Mouse (Mus musculus): ENCODE data around the gene Slc39a11. TPM values are rescaled to one million over a fixed set of nuclear protein-coding genes. Genes with fewer than 3 reads are reported as not detected.

Gene Slc39a11
- total and polyA plus RNA-seq, 3 experiments: 5.0 to 9.9 (median 5.3) TPM

DNA sequence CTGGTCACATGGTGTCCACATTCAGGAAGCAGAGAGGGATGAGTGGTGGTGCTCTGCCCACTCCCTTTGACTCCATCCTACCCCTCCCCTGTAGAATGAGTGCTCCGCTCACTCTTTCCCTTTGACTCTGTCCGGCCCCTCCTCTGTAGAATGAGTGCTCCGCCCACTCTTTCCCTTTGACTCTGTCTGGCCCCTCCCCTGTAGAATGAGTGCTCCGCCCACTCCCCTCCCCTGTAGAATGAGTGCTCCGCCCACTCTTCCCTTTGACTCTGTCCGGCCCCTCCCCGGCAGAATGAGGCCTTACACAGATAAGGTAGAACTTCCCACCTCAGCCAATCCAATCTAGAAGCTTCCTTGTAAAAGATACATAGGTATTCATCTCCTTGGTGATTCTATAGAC lies 137.7 kb downstream of the Slc39a11 start:
- Histone ChIP-seq H3K27me3 (ENCODE audit: insufficient read depth, low read length) (no peaks in the 10 kb centered on the region), H3K4me1 (ENCODE audit: insufficient read depth, low read depth, low read length) (0 out of 2 replicates have a peak, but pooled peaks cover 2% of the 10 kb centered on the region), H3K9me3 (replicated peaks) (peaks cover 42% of the 10 kb centered on the region), H3K4me3 (ENCODE audit: low read depth, low read length) (no peak overlapping the region), H3K36me3 (replicated peaks) (peaks cover 28% of the 10 kb centered on the region)
- no peak for ATAC-seq (ENCODE audit: extremely low read depth, insufficient number of reproducible peaks, low FRiP score, poor library complexity, severe bottlenecking)
- TF ChIP-seq TAL1 (conservative IDR thresholded peaks at IDR 0.05; ENCODE audit: low read depth, low read length): no peak
- TF ChIP-seq CTCF (IDR thresholded peaks at IDR 0.05; ENCODE audit: low read depth, low read length): no peak
- no peak for TF ChIP-seq GATA1 (IDR thresholded peaks at IDR 0.05; ENCODE audit: borderline replicate concordance, low read length)
- no peak for TF ChIP-seq GATA2 (IDR thresholded peaks at IDR 0.05; ENCODE audit: borderline replicate concordance, low read depth, low read length)
- TF ChIP-seq POLR2AphosphoS5 (IDR thresholded peaks at IDR 0.05; ENCODE audit: insufficient replicate concordance, low read depth, low read length): no peak
- DNase-seq (ENCODE audit: low spot score): no peak

DNA sequence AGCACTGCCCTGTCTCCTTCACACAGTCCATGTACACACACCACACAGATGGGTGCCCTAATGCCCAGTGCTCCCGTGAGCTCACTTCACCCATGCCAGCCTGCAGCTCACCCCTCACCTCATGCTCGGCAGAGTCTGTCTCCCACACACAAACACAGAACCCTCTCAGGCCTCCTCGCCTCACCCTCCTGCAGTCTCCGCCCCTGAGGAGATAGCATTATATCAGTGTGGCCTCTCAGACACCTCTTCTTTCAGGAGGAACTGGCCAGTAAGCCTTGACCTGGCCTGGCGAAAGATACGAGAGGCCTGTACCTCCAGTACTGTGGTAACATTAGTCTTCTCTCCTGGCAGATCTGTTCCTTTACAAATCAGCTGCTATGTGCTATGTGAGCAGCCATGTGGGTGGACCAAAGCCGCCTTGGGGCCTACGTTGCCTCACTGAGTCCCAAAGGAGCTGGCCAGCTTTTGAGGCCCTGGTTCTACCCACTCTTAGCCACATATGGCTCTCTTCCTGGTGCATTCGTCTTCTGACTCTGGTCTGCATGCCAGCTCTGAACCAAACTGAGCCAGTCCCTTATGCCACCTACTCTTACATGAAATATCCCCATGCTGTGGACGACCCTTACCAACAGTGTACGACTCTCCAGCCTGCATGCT lies 138.8 kb downstream of the Slc39a11 start:
- Histone ChIP-seq H3K4me3 (ENCODE audit: low read depth, low read length) (no peak overlapping the region), H3K36me3 (replicated peaks) (peaks cover 19% of the 10 kb centered on the region), H3K27me3 (ENCODE audit: insufficient read depth, low read length) (no peaks in the 10 kb centered on the region), H3K9me3 (replicated peaks) (peaks cover 37% of the 10 kb centered on the region), H3K4me1 (ENCODE audit: insufficient read depth, low read depth, low read length) (0 out of 2 replicates have a peak, but pooled peaks cover 2% of the 10 kb centered on the region)
- TF ChIP-seq POLR2AphosphoS5 (IDR thresholded peaks at IDR 0.05; ENCODE audit: insufficient replicate concordance, low read depth, low read length) (no peak), TAL1 (conservative IDR thresholded peaks at IDR 0.05; ENCODE audit: low read depth, low read length) (no peak), GATA1 (IDR thresholded peaks at IDR 0.05; ENCODE audit: borderline replicate concordance, low read length) (no peak), GATA2 (IDR thresholded peaks at IDR 0.05; ENCODE audit: borderline replicate concordance, low read depth, low read length) (no peak), CTCF (IDR thresholded peaks at IDR 0.05; ENCODE audit: low read depth, low read length) (no peak)
- ATAC-seq (ENCODE audit: extremely low read depth, insufficient number of reproducible peaks, low FRiP score, poor library complexity, severe bottlenecking) (no peak), DNase-seq (ENCODE audit: low spot score) (no peak)

DNA sequence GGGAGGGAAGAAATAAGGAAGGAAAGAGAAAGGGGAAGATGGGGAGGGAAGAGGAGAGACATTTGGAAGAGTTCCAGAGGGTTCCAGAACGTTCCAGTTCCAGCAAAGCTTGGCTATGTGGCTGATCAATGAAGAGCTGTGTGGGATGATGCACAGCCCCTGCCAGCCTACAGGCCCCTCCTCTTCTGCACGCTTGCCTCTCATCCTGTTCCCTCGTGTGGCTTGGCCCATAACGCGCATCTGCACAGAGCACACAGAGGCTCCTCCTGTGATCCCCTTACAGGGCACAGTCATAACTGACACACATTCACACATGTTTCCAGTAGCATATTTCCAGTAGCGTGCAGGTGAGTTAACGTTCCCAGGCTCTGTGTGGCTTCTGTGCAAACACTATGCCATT lies 139.6 kb downstream of the Slc39a11 start:
- peaks cover 37% of the 10 kb centered on the region for H3K9me3 ChIP-seq (replicated peaks)
- no peak overlapping the region for H3K4me3 ChIP-seq (ENCODE audit: low read depth, low read length)
- H3K4me1 ChIP-seq (ENCODE audit: insufficient read depth, low read depth, low read length): 0 out of 2 replicates have a peak, but pooled peaks cover 4% of the 10 kb centered on the region
- no peaks in the 10 kb centered on the region for H3K27me3 ChIP-seq (ENCODE audit: insufficient read depth, low read length)
- TF ChIP-seq CTCF (IDR thresholded peaks at IDR 0.05; ENCODE audit: low read depth, low read length): no peak
- TF ChIP-seq TAL1 (conservative IDR thresholded peaks at IDR 0.05; ENCODE audit: low read depth, low read length): no peak
- TF ChIP-seq GATA1 (IDR thresholded peaks at IDR 0.05; ENCODE audit: borderline replicate concordance, low read length): no peak
- ATAC-seq (ENCODE audit: extremely low read depth, insufficient number of reproducible peaks, low FRiP score, poor library complexity, severe bottlenecking) (no peak), DNase-seq (ENCODE audit: low spot score) (no peak)
- H3K36me3 ChIP-seq (replicated peaks): peaks cover 16% of the 10 kb centered on the region

DNA sequence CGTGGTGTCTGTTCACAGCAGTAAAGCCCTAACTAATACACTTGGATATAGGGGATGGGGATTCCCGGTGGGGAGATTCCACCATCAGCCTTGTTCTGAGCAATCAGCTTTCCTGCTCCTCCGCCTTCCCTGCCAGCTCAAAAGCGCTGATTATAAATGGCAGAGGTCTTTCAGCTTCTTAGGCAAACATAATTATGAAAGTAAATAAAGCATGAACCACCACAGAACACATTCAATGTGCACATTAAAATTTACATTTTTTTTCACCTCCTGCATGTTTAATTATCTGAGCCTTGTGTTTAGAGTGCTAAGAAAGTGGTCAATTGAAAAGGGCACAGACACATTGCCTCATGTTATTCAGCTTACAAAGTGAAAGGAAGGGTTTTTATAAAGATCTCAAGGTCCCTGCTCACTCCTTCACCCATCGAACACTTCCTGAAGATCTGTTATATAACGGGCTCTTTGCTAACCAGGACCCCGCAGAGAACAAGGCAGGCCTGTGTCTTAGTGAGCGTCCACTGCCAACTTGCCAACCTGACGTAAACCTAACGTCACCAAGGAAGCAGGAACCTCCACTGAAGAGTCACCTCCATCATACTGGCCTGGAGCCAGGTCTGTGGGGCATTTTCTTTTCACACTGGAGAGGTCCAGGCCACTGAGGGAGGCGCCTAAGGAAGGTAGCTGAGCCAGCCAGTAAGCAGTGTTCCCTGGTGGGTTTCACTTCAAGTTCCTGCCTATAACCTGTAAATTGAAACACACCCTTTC lies 142.0 kb downstream of the Slc39a11 start:
- Histone ChIP-seq H3K9me3 (replicated peaks) (peaks cover 32% of the 10 kb centered on the region), H3K27me3 (ENCODE audit: insufficient read depth, low read length) (no peaks in the 10 kb centered on the region), H3K36me3 (replicated peaks) (peaks cover 18% of the 10 kb centered on the region), H3K4me3 (ENCODE audit: low read depth, low read length) (no peak overlapping the region), H3K4me1 (ENCODE audit: insufficient read depth, low read depth, low read length) (0 out of 2 replicates have a peak, but pooled peaks cover 4% of the 10 kb centered on the region)
- ATAC-seq (ENCODE audit: extremely low read depth, insufficient number of reproducible peaks, low FRiP score, poor library complexity, severe bottlenecking): no peak
- DNase-seq (ENCODE audit: low spot score): no peak
- TF ChIP-seq POLR2AphosphoS5 (IDR thresholded peaks at IDR 0.05; ENCODE audit: insufficient replicate concordance, low read depth, low read length): no peak

DNA sequence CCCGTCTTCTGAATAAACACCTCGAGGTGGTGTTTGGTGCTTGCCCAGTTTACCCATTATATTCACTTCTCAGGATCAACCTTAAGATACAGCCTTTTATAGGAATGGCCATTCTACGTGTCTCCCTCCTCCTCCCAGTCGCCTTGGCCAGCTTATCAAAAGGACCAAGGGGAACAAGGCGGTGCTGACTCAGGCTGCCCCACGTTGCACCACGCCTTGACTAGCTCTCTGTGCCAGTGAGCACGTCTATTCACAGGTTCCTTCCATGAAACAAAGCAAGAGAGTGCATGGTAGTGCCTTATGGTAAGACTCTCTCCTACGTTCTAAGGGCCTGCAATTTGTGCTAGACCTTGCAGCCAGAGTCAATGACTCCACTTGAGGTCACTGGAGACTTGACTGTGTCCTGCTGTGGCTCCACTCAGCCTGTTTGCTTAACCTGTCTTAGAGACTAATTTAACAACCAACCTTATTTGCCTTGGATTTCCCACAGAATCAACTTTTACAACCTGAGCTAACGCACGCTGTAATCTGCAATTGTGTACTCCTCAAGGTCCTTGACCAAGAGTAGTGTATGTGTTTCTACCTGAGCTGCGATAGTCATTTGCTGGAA lies 144.2 kb downstream of the Slc39a11 start:
- Histone ChIP-seq H3K9me3 (replicated peaks) (peaks cover 23% of the 10 kb centered on the region), H3K4me3 (ENCODE audit: low read depth, low read length) (no peak overlapping the region), H3K27me3 (ENCODE audit: insufficient read depth, low read length) (no peaks in the 10 kb centered on the region), H3K4me1 (ENCODE audit: insufficient read depth, low read depth, low read length) (0 out of 2 replicates have a peak, but pooled peaks cover 2% of the 10 kb centered on the region), H3K36me3 (replicated peaks) (peaks cover 22% of the 10 kb centered on the region)
- TF ChIP-seq TAL1 (conservative IDR thresholded peaks at IDR 0.05; ENCODE audit: low read depth, low read length) (no peak), GATA1 (IDR thresholded peaks at IDR 0.05; ENCODE audit: borderline replicate concordance, low read length) (no peak), POLR2AphosphoS5 (IDR thresholded peaks at IDR 0.05; ENCODE audit: insufficient replicate concordance, low read depth, low read length) (no peak), CTCF (IDR thresholded peaks at IDR 0.05; ENCODE audit: low read depth, low read length) (no peak), GATA2 (IDR thresholded peaks at IDR 0.05; ENCODE audit: borderline replicate concordance, low read depth, low read length) (no peak)
- ATAC-seq (ENCODE audit: extremely low read depth, insufficient number of reproducible peaks, low FRiP score, poor library complexity, severe bottlenecking) (no peak), DNase-seq (ENCODE audit: low spot score) (no peak)

DNA sequence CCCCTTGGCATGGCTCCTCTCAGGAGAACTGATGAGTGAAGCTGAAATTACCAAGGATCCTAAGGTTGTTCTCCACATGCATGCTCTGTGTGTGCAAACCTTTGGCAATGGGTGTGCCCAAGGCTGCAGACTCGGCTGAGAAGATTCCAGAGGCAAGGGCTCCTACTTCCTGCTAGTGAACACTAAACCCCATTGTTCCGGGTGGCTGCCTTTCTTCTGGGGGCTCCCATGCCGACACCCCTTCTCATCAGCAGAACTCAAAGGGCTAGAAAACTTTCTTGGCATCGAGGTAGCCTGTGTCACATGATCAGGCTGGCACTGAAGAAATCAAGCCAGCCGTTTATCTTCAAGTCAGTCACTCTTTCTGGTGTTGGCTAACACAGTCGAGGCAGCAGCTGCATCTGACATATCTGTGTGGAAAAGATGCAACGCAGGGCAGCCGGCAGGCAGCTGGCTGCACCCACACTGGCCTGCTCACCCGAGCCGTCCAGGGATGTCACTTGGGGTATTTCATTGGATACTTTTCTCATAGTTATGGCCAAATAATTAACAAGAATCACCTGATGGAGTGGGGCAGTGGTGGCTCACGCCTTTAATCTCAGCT lies 145.3 kb downstream of the Slc39a11 start:
- H3K36me3 ChIP-seq (replicated peaks): peaks cover 24% of the 10 kb centered on the region
- no peak for ATAC-seq (ENCODE audit: extremely low read depth, insufficient number of reproducible peaks, low FRiP score, poor library complexity, severe bottlenecking)
- no peak overlapping the region for H3K4me3 ChIP-seq (ENCODE audit: low read depth, low read length)
- TF ChIP-seq POLR2AphosphoS5 (IDR thresholded peaks at IDR 0.05; ENCODE audit: insufficient replicate concordance, low read depth, low read length) (no peak), GATA1 (IDR thresholded peaks at IDR 0.05; ENCODE audit: borderline replicate concordance, low read length) (no peak), CTCF (IDR thresholded peaks at IDR 0.05; ENCODE audit: low read depth, low read length) (no peak), GATA2 (IDR thresholded peaks at IDR 0.05; ENCODE audit: borderline replicate concordance, low read depth, low read length) (no peak), TAL1 (conservative IDR thresholded peaks at IDR 0.05; ENCODE audit: low read depth, low read length) (no peak)
- H3K27me3 ChIP-seq (ENCODE audit: insufficient read depth, low read length): no peaks in the 10 kb centered on the region
- peaks cover 20% of the 10 kb centered on the region for H3K9me3 ChIP-seq (replicated peaks)
- no peak for DNase-seq (ENCODE audit: low spot score)
- 0 out of 2 replicates have a peak, but pooled peaks cover 2% of the 10 kb centered on the region for H3K4me1 ChIP-seq (ENCODE audit: insufficient read depth, low read depth, low read length)
